Mouse (Mus musculus) spleen, adult 2 months (tissue): ENCODE data around the gene Rbpms2.

Experiments used
- CTCF ChIP-seq: fragments of 200-500 bp; IDR thresholded peaks from 2 replicates; pipeline ENCODE4 v1.5.1; 2011; ENCODE audit warnings: mild to moderate bottlenecking, inconsistent platforms; ENCODE audit not compliant: insufficient read depth, insufficient read length, insufficient replicate concordance; ENCODE audit errors: extremely low read depth
- POLR2A ChIP-seq: fragments of 200-500 bp; IDR thresholded peaks from 2 replicates; pipeline ENCODE4 v1.6.1; 2011; ENCODE audit warnings: low read depth, low read length, inconsistent platforms

GRCm38 (mm10) chr9:65598765-65599249 lies 30.6 kb upstream of the Rbpms2 start:
- no peak for TF ChIP-seq POLR2A
- peak; percentile 19; the same call in 1 of the 2 replicates for TF ChIP-seq CTCF
